Mouse (Mus musculus) MEL (cell line): ENCODE measurements around the gene Zc3hav1.

Source experiments
- BHLHE40 ChIP-seq: IDR thresholded peaks from 2 replicates; pipeline ENCODE4 v1.6.1; 2012; ENCODE audit warnings: low read depth, mild to moderate bottlenecking, inconsistent platforms, low read length, improper control_type of control experiment, borderline replicate concordance
- CTCF ChIP-seq, 3 experiments: IDR thresholded peaks in 2 of 3; conservative IDR thresholded peaks in 1 of 3; 2 replicates each; pipeline ENCODE4 v1.5.1; 2011 to 2012; ENCODE audit warnings: low read length in 3 of 3, low read depth in 2 of 3, mild to moderate bottlenecking in 2 of 3, improper control_type of control experiment in 1 of 3, inconsistent platforms in 1 of 3, mixed read lengths in 1 of 3, moderate library complexity in 1 of 3; ENCODE audit not compliant: control insufficient read depth in 1 of 3, insufficient read depth in 1 of 3, poor library complexity in 1 of 3, severe bottlenecking in 1 of 3
- EP300 ChIP-seq, 2 experiments: IDR thresholded peaks; 2 replicates each; pipeline ENCODE4 v1.6.1; 2011; ENCODE audit warnings: improper control_type of control experiment in 2 of 2, low read length in 2 of 2, low read depth in 1 of 2, mild to moderate bottlenecking in 1 of 2
- ETS1 ChIP-seq: IDR thresholded peaks from 2 replicates; pipeline ENCODE4 v1.6.1; 2012; ENCODE audit warnings: low read depth, mild to moderate bottlenecking, inconsistent platforms, low read length, improper control_type of control experiment, moderate library complexity
- HCFC1 ChIP-seq: IDR thresholded peaks from 2 replicates; pipeline ENCODE4 v1.6.1; 2012; ENCODE audit warnings: low read depth, mild to moderate bottlenecking, inconsistent platforms, low read length, improper control_type of control experiment, moderate library complexity
- MAFK ChIP-seq: IDR thresholded peaks from 2 replicates; pipeline ENCODE4 v1.6.1; 2011; ENCODE audit warnings: low read depth, mild to moderate bottlenecking, low read length, improper control_type of control experiment, borderline replicate concordance
- MAZ ChIP-seq: IDR thresholded peaks from 2 replicates; pipeline ENCODE4 v1.6.1; 2012; ENCODE audit warnings: low read depth, mild to moderate bottlenecking, inconsistent platforms, low read length, improper control_type of control experiment
- MEF2A ChIP-seq: IDR thresholded peaks from 2 replicates; pipeline ENCODE4 v1.6.1; 2014; ENCODE audit warnings: low read depth, mild to moderate bottlenecking, inconsistent platforms, low read length, improper control_type of control experiment; ENCODE audit not compliant: poor library complexity, insufficient replicate concordance, severe bottlenecking; ENCODE audit errors: extremely low read depth
- POLR2A ChIP-seq, 2 experiments: IDR thresholded peaks; 2 replicates each; pipeline ENCODE4 v1.6.1; 2011 to 2012; ENCODE audit warnings: low read length in 2 of 2, mild to moderate bottlenecking in 2 of 2, control low read depth in 1 of 2, improper control_type of control experiment in 1 of 2, low read depth in 1 of 2, moderate library complexity in 1 of 2; ENCODE audit not compliant: control insufficient read depth in 1 of 2, insufficient read depth in 1 of 2, poor library complexity in 1 of 2
- POLR2AphosphoS2 ChIP-seq: IDR thresholded peaks from 2 replicates; pipeline ENCODE4 v1.6.1; 2011; ENCODE audit warnings: low read length, improper control_type of control experiment
- USF1 ChIP-seq: IDR thresholded peaks from 2 replicates; pipeline ENCODE4 v1.6.1; 2014; ENCODE audit warnings: low read depth, mild to moderate bottlenecking, inconsistent platforms, low read length, improper control_type of control experiment, moderate library complexity
- USF2 ChIP-seq, 2 experiments: IDR thresholded peaks; 2 replicates each; pipeline ENCODE4 v1.6.1; 2011 to 2012; ENCODE audit warnings: improper control_type of control experiment in 2 of 2, low read length in 2 of 2, borderline replicate concordance in 1 of 2, inconsistent platforms in 1 of 2, low read depth in 1 of 2, mild to moderate bottlenecking in 1 of 2; ENCODE audit not compliant: insufficient read depth in 1 of 2
- ZNF384 ChIP-seq: IDR thresholded peaks from 2 replicates; pipeline ENCODE4 v1.6.1; 2012; ENCODE audit warnings: low read depth, mild to moderate bottlenecking, inconsistent platforms, low read length, improper control_type of control experiment

- TF ChIP-seq ZNF384 (no peak), HCFC1 (no peak; the same call in 1 of the 2 replicates), MAFK (no peak), ETS1 (no peak), USF1 (no peak), BHLHE40 (no peak), EP300 (IDR thresholded peaks at IDR 0.05; ENCODE audit: low read depth in 1 of 2, low read length in 2 of 2) (no peak), POLR2AphosphoS2 (0 out of 2 replicates have a peak, but pooled peaks have one; percentile 1), CTCF (IDR thresholded peaks at IDR 0.05 in 2 of 3, conservative IDR thresholded peaks at IDR 0.05 in 1 of 3; ENCODE audit: control insufficient read depth in 1 of 3, insufficient read depth in 1 of 3, low read depth in 2 of 3, low read length in 3 of 3, poor library complexity in 1 of 3, severe bottlenecking in 1 of 3) (no peak), MAZ (peak; percentile 13; the same call in 1 of the 2 replicates), MEF2A (no peak), POLR2A (IDR thresholded peaks at IDR 0.05; ENCODE audit: control insufficient read depth in 1 of 2, insufficient read depth in 1 of 2, low read depth in 1 of 2, low read length in 2 of 2, poor library complexity in 1 of 2) (peak in 1 of 2 experiments; percentile 58; a peak in 2 of 4 replicates), USF2 (IDR thresholded peaks at IDR 0.05; ENCODE audit: borderline replicate concordance in 1 of 2, insufficient read depth in 1 of 2, low read depth in 1 of 2, low read length in 2 of 2) (no peak)
Observed at GRCm38 (mm10) chr6:38354723-38355353, 435 bp upstream of the Zc3hav1 start.
